Mouse (Mus musculus): Measurements from ENCODE around the gene Pkp4. TPM values are rescaled to one million over a fixed set of nuclear protein-coding genes. Genes with fewer than 3 reads are reported as not detected.

Pkp4 gene
- total and polyA plus RNA-seq, 2 experiments from 2014 or later: 20.1 to 97.6 TPM

DNA sequence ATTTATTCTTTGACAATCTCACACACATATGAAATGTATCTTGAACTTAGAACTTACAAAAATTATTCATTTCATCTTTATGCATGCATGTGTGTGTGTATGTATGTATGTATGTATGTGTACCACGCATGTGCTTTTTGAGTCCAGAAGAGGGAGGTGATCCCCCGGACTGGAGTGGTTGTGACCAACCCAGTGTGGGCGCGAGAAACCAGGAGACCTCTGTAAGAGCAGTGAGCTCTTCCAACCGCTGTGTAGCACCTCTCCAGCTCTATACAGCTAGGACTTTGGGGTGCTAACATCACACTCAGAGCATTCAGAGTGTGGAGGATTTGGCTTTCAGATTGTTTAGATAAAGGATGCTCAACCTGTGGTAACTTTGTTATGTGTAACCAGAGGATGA, 9.9 kb downstream of the Pkp4 start:
- H3K4me3 ChIP-seq (ENCODE audit: low read depth, low read length): no peak overlapping the region
- 97% methylated on average over 5 of the region's 5 CpGs for WGBS

DNA sequence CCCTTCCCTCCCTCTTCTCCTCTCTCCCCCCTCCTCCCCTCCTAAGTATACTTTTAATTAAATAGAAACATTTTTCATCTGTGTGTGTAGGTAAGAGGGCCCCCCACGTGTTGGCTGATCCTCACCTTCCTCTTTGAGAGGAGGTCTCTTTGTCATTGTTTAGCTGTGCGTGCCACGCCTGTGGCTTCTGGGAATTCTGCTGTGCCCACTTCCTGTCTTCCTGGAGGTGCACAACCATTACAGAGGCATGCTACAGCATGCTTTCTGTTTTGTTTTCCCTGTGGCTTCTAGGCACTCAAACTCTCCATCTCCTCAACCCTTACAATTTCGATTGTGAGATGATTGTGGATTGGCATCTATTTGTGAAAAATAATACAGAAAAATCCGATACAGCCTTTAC, 10.9 kb downstream of the Pkp4 start:
- 75% methylated on average over 5 of the region's 5 CpGs for WGBS
- no peak overlapping the region for H3K4me2 ChIP-seq (ENCODE audit: low read depth)
- no peak overlapping the region for H3K9ac ChIP-seq
- TF ChIP-seq CTCF (IDR thresholded peaks at IDR 0.05; ENCODE audit: low read depth): no peak
- H3K27me3 ChIP-seq (ENCODE audit: insufficient read depth, low read length): no peaks in the 10 kb centered on the region
- no peak overlapping the region for H3K4me3 ChIP-seq (ENCODE audit: low read depth, low read length)
- DNase-seq (no peak), ATAC-seq (no peak)
- no peaks in the 10 kb centered on the region for H3K9me3 ChIP-seq (ENCODE audit: low read length)
- H3K4me1 ChIP-seq (ENCODE audit: insufficient read depth): no peaks in the 10 kb centered on the region
- H3K27ac ChIP-seq (ENCODE audit: low read depth, low read length): no peak overlapping the region
- H3K36me3 ChIP-seq (ENCODE audit: insufficient read depth): no peaks in the 10 kb centered on the region

More for the DNA sequence above, 9.9 kb downstream of the Pkp4 start:
- Histone ChIP-seq H3K9ac (no peak overlapping the region), H3K4me2 (ENCODE audit: low read depth) (no peak overlapping the region), H3K27me3 (ENCODE audit: insufficient read depth, low read length) (no peaks in the 10 kb centered on the region), H3K36me3 (ENCODE audit: insufficient read depth) (no peaks in the 10 kb centered on the region), H3K27ac (ENCODE audit: low read depth, low read length) (no peak overlapping the region), H3K9me3 (ENCODE audit: low read length) (no peaks in the 10 kb centered on the region), H3K4me1 (ENCODE audit: insufficient read depth) (no peaks in the 10 kb centered on the region)
- ATAC-seq: no peak
- no peak for DNase-seq
- no peak for TF ChIP-seq CTCF (IDR thresholded peaks at IDR 0.05; ENCODE audit: low read depth)

GRCm38 (mm10) chr2:59175926-59176325, 15.3 kb downstream of the Pkp4 start:
- Histone ChIP-seq H3K27ac (ENCODE audit: low read depth, low read length) (no peak overlapping the region), H3K27me3 (ENCODE audit: insufficient read depth, low read length) (no peaks in the 10 kb centered on the region), H3K4me1 (ENCODE audit: insufficient read depth) (peaks cover 9% of the 10 kb centered on the region; the same call in 1 of the 2 replicates), H3K36me3 (ENCODE audit: insufficient read depth) (no peaks in the 10 kb centered on the region), H3K9me3 (ENCODE audit: low read length) (no peaks in the 10 kb centered on the region), H3K4me3 (ENCODE audit: low read depth, low read length) (no peak overlapping the region), H3K4me2 (ENCODE audit: low read depth) (no peak overlapping the region), H3K9ac (no peak overlapping the region)
- 95% methylated on average over 6 of the region's 6 CpGs for WGBS
- DNase-seq (no peak), ATAC-seq (no peak)
- TF ChIP-seq CTCF (IDR thresholded peaks at IDR 0.05; ENCODE audit: low read depth): no peak

GRCm38 (mm10) chr2:59178191-59178590, 17.5 kb downstream of the Pkp4 start:
- Histone ChIP-seq H3K27ac (ENCODE audit: low read depth, low read length) (peak overlapping the region; percentile 45; the same call in 1 of the 2 replicates), H3K36me3 (ENCODE audit: insufficient read depth) (no peaks in the 10 kb centered on the region), H3K4me1 (ENCODE audit: insufficient read depth) (peaks cover 9% of the 10 kb centered on the region; the same call in 1 of the 2 replicates), H3K27me3 (ENCODE audit: insufficient read depth, low read length) (no peaks in the 10 kb centered on the region), H3K4me2 (ENCODE audit: low read depth) (no peak overlapping the region), H3K9ac (no peak overlapping the region), H3K4me3 (ENCODE audit: low read depth, low read length) (no peak overlapping the region), H3K9me3 (ENCODE audit: low read length) (no peaks in the 10 kb centered on the region)
- no peak for TF ChIP-seq CTCF (IDR thresholded peaks at IDR 0.05; ENCODE audit: low read depth)
- WGBS: 59% methylated on average over 8 of the region's 8 CpGs
- peak; percentile 74 for DNase-seq
- ATAC-seq: peak; percentile 84

DNA sequence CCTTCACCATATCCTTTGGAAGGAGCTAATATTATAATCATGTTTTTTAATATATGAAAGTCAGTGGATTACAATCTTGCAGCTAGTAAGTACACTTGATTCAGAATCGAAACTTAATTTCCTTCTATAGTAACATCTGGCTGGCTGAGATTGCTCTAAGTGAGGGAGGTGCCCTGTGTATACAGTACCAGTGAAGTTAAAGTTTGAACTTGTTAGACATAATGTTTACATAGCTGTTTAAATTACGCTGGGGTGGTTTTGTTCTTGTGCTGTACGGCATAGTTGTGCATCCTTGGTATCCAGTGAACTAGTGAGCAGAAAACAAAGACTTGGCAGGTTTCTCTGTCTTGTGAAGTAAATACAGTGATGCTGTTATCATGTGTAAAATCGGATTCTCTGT, 18.3 kb downstream of the Pkp4 start:
- Histone ChIP-seq H3K9ac (no peak overlapping the region), H3K27ac (ENCODE audit: low read depth, low read length) (no peak overlapping the region), H3K4me3 (ENCODE audit: low read depth, low read length) (no peak overlapping the region), H3K36me3 (ENCODE audit: insufficient read depth) (no peaks in the 10 kb centered on the region), H3K9me3 (ENCODE audit: low read length) (no peaks in the 10 kb centered on the region), H3K4me1 (ENCODE audit: insufficient read depth) (peaks cover 9% of the 10 kb centered on the region; the same call in 1 of the 2 replicates), H3K4me2 (ENCODE audit: low read depth) (no peak overlapping the region), H3K27me3 (ENCODE audit: insufficient read depth, low read length) (no peaks in the 10 kb centered on the region)
- DNase-seq (no peak), ATAC-seq (no peak)
- WGBS: 72% methylated on average over 4 of the region's 4 CpGs
- no peak for TF ChIP-seq CTCF (IDR thresholded peaks at IDR 0.05; ENCODE audit: low read depth)

DNA sequence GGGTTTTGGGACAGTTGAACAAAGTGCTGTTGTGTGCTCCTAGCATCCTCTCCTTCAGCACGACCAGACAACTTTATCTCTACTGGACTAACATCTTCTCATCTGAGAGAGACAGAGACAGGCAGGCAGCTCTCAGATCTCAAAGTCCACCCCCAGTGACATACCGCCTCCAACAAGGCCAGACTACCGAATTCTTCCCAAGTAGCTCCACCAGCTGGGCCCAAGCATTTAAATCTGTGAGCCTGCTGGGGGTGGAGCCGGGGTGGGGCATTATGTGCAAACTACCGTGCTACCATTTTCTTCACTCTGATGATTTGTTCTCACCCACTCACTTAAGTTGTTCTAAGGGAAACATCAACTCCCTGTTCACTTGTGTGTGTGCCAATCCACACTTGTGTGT, 18.8 kb downstream of the Pkp4 start:
- no peaks in the 10 kb centered on the region for H3K9me3 ChIP-seq (ENCODE audit: low read length)
- H3K4me1 ChIP-seq (ENCODE audit: insufficient read depth): peaks cover 9% of the 10 kb centered on the region; the same call in 1 of the 2 replicates
- no peak overlapping the region for H3K4me2 ChIP-seq (ENCODE audit: low read depth)
- DNase-seq: no peak
- ATAC-seq: no peak
- no peak for TF ChIP-seq CTCF (IDR thresholded peaks at IDR 0.05; ENCODE audit: low read depth)
- H3K27me3 ChIP-seq (ENCODE audit: insufficient read depth, low read length): no peaks in the 10 kb centered on the region
- H3K9ac ChIP-seq: no peak overlapping the region
- H3K27ac ChIP-seq (ENCODE audit: low read depth, low read length): no peak overlapping the region
- H3K4me3 ChIP-seq (ENCODE audit: low read depth, low read length): no peak overlapping the region
- no peaks in the 10 kb centered on the region for H3K36me3 ChIP-seq (ENCODE audit: insufficient read depth)
- 71% methylated on average over 5 of the region's 5 CpGs for WGBS

DNA sequence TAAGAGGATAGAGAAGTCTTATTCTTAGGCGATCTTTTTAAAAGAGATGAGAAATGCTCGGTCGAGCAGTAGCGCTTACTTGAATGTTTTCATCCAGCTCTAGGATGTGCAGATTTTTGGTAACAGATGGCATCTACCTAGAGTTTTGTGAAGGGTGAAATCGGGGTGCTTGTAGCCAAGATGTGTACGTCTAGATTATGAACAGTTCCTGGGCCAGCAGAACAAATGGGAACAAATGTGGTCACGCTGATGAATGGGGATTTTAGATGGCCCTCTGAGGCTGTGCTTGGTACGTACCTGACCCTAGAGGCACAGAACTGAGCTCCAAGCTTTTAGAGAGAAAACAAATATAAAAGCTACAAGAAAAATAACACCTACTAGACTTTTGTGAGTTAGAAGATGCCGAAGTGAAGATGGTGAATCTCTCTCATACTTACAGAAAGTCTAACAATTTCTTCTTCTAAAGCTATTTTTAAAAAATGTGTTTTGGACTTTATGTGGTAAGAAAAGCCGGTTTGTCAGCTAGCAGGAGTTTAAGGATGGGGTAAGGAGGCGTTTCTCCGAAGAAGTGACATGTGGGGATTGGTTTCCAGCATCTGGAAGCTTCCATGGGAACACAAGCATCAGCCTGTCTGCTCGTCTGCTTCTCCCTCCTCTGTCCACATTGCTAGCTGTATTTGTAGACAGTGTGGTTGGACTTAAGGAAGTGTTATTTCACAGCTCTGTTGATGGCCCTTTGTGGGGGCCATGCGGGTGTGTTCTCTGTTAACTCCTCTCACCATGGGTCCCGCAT, 20.9 kb downstream of the Pkp4 start:
- H3K4me2 ChIP-seq (ENCODE audit: low read depth): no peak overlapping the region
- 77% methylated on average over 15 of the region's 15 CpGs for WGBS
- no peak for ATAC-seq

More for the DNA sequence above, 20.9 kb downstream of the Pkp4 start:
- Histone ChIP-seq H3K4me3 (ENCODE audit: low read depth, low read length) (no peak overlapping the region), H3K9me3 (ENCODE audit: low read length) (no peaks in the 10 kb centered on the region), H3K27me3 (ENCODE audit: insufficient read depth, low read length) (no peaks in the 10 kb centered on the region), H3K4me1 (ENCODE audit: insufficient read depth) (peaks cover 9% of the 10 kb centered on the region; the same call in 1 of the 2 replicates), H3K36me3 (ENCODE audit: insufficient read depth) (no peaks in the 10 kb centered on the region), H3K9ac (no peak overlapping the region), H3K27ac (ENCODE audit: low read depth, low read length) (no peak overlapping the region)
- no peak for TF ChIP-seq CTCF (IDR thresholded peaks at IDR 0.05; ENCODE audit: low read depth)
- DNase-seq: no peak
